Mouse (Mus musculus) left cerebral cortex, postnatal 10 days (tissue): ENCODE data around the gene Gm9733. TPM values are rescaled to one million over a fixed set of nuclear protein-coding genes. Genes with fewer than 3 reads are reported as not detected.
"Not testable (repeated sequence)": the region's sequence is repeated elsewhere in the genome, so short reads cannot be mapped to it uniquely, and the experiment has no call there.

Experiments
- DNase-seq, 2 experiments: peaks; one replicate each; pipeline ENCODE4 v3.0.0; 2021 to 2022; ENCODE audit warnings: low spot score in 2 of 2, mixed read lengths in 1 of 2; ENCODE audit errors: extremely low spot score in 1 of 2
- intact Hi-C: fragments of 180-260 bp; cut with DNase I; formaldehyde crosslinking; loops from one replicate; pipeline ENCODE4 v1.15.1; 2025
- total RNA-seq, 2 experiments: library from RNA; stranded (reverse); gene quantifications; 2 replicates each; pipeline ENCODE4 v1.2.3; 2021

Gene Gm9733
- total RNA-seq = not detected

DNA sequence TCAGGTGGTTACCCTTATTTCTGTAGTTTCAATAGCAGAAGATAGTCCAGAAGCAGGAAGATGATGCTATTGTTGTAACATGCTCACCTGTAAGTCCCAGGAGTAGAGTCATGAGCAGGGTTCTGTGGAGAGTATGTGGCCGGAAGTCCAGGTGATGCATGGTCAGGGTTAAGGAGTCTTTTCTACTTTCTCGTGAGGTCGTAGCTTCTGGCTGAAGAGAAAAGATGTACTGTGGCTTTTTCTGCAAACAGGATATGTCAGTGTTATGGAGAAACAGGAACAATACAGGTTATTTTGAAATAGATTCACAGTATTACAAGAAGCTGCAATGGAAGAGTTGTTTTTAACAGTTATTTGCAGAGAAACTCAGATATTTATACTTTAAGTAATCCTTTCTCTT lies at the start of gene Gm9733:
Gm9733 (minus strand) TSS at position 240 of the 400 bp plus-strand sequence.
- intact Hi-C loops = loop anchor here (10.0 kb wide), 1 partner anchor 553 kb away; no protein-coding TSS in a partner anchor
- no peak for DNase-seq

GRCm38 (mm10) chr3:15355690-15356089 lies 23.6 kb upstream of the Gm9733 start:
- intact Hi-C loops, DNase-seq: not testable (repeated sequence)

GRCm38 (mm10) chr3:15350318-15350717 lies 18.2 kb upstream of the Gm9733 start:
- intact Hi-C loops = not testable (repeated sequence)

GRCm38 (mm10) chr3:15345606-15346005 lies 13.5 kb upstream of the Gm9733 start:
- DNase-seq, intact Hi-C loops: not testable (repeated sequence)

More at GRCm38 (mm10) chr3:15350318-15350717, 18.2 kb upstream of the Gm9733 start:
- not testable (repeated sequence) for DNase-seq

DNA sequence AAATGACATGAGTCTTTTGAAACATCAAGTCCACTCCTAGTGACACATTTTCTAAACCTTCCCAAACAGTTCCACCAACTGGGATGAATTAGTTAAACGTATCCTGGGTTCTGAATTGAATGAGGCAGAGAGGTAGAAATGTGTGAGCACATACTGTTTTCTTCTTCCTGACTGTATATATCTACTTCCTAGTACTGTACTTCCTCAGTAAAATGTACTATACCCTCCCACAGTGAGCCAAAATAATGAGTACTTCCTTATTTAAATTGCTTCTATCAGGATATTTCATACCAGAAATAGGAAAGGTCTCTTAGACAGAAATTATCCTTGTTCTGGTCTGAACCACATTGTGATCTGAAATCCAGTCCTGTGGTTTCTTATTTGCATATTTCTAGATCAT lies 8.2 kb upstream of the Gm9733 start:
- no peak for DNase-seq
- intact Hi-C loops = no loop called here

- DNase-seq = no peak
- intact Hi-C loops = loop anchor here (10.0 kb wide), 1 partner anchor 551 kb away; no protein-coding TSS in a partner anchor
These were observed 2.1 kb upstream of the Gm9733 start for GRCm38 (mm10) chr3:15334182-15334581.

- intact Hi-C loops = loop anchor here (10.0 kb wide), 1 partner anchor 553 kb away; no protein-coding TSS in a partner anchor
- no peak for DNase-seq
These were observed 557 bp downstream of the Gm9733 start for GRCm38 (mm10) chr3:15331545-15331944.

- intact Hi-C loops = no loop called here
- no peak for DNase-seq
These were observed 2.6 kb downstream of the Gm9733 start for GRCm38 (mm10) chr3:15329549-15329948.

GRCm38 (mm10) chr3:15284424-15285328 lies 47.4 kb downstream of the Gm9733 start:
- intact Hi-C loops = no loop called here
- no peak for DNase-seq

- intact Hi-C loops = no loop called here
- DNase-seq = no peak
These were observed 56.1 kb downstream of the Gm9733 start for GRCm38 (mm10) chr3:15275899-15276526.

- intact Hi-C loops = no loop called here
These were observed 67.7 kb downstream of the Gm9733 start for GRCm38 (mm10) chr3:15264450-15264849.

DNA sequence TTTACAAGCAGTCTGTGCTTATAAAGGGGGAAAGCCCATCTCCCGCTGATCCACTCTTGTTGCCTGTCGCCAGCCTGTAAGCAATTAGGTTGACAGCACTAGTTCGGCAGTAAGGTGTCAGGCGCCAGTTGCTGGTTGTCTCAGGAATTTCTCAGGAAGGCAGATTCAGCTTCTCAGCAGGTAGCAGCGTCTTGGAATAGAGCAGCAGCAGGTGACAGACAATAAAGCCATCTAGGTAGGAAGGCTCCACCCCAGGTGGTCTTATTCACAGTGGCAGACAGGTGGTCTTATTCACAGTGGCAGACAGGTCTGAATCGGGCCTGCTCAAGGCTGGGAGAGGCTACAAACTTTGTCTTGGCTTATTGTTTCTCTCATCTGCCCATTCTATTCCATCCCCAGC lies 76.4 kb downstream of the Gm9733 start:
- DNase-seq = no peak
- intact Hi-C loops = no loop called here

More at GRCm38 (mm10) chr3:15264450-15264849, 67.7 kb downstream of the Gm9733 start:
- DNase-seq = peak in 1 of 2 experiments; percentile 4

Other genes starting within 250 kb of the Gm9733 start
- gene Sirpb1a, start 94.2 kb upstream of the Gm9733 start, total RNA-seq = not detected
- gene Sirpb1b, start 242.8 kb upstream of the Gm9733 start, total RNA-seq = not detected